Mouse (Mus musculus) limb, embryonic 12.5 days (tissue): ENCODE results near the gene Rabl2. TPM values are rescaled to one million over a fixed set of nuclear protein-coding genes. Genes with fewer than 3 reads are reported as not detected.
A peak's percentile ranks its signal among the peaks of the same experiment; 100 is the strongest.

Experiments used
- ATAC-seq: fragments of 200-750 bp; cut with Nextera tagmentation; 2 replicates; pipeline ENCODE4 v1.8.0; 2017; ENCODE audit warnings: low read depth, moderate TSS enrichment; ENCODE audit not compliant: insufficient number of reproducible peaks, insufficient read depth, low FRiP score, low TSS enrichment
- H3K27ac ChIP-seq: fragments of 300-500 bp; sonication (generic); 2 replicates; pipeline ENCODE4 v1.5.1; 2016; ENCODE audit warnings: mild to moderate bottlenecking, moderate library complexity
- H3K27me3 ChIP-seq: fragments of 300-500 bp; sonication (generic); 2 replicates; pipeline ENCODE4 v1.6.1; 2016; ENCODE audit warnings: mild to moderate bottlenecking, moderate library complexity
- H3K36me3 ChIP-seq: fragments of 300-500 bp; sonication (generic); 2 replicates; pipeline ENCODE4 v1.6.1; 2016; ENCODE audit warnings: mild to moderate bottlenecking, moderate library complexity
- H3K4me1 ChIP-seq: fragments of 300-500 bp; sonication (generic); replicated peaks from 2 replicates; pipeline ENCODE4 v1.6.1; 2016
- H3K4me2 ChIP-seq: fragments of 300-500 bp; sonication (generic); 2 replicates; pipeline ENCODE4 v1.6.1; 2016; ENCODE audit warnings: mild to moderate bottlenecking, moderate library complexity
- H3K4me3 ChIP-seq: fragments of 300-500 bp; sonication (generic); replicated peaks from 2 replicates; pipeline ENCODE4 v1.5.1; 2016; ENCODE audit warnings: mild to moderate bottlenecking
- H3K9ac ChIP-seq: fragments of 300-500 bp; sonication (generic); replicated peaks from 2 replicates; pipeline ENCODE4 v1.6.1; 2016; ENCODE audit warnings: mild to moderate bottlenecking, moderate library complexity
- H3K9me3 ChIP-seq: fragments of 300-500 bp; sonication (generic); 2 replicates; pipeline ENCODE4 v1.6.1; 2016; ENCODE audit warnings: mild to moderate bottlenecking, moderate library complexity
- WGBS: fragments of 180-500 bp; shearing (Covaris S2); methylation state at CpG from one replicate; pipeline ENCODE4 v1.1.7; 2016; 5-methylcytosine and 5-hydroxymethylcytosine counted together
- polyA plus RNA-seq: library from polyadenylated mRNA; unstranded; fragments of >200 nt; fragmentation: Nextera tagmentation; extraction: Ambion mirVana; gene quantifications from 2 replicates; pipeline ENCODE4 v1.2.1, GENCODE M21; 2016

Gene Rabl2
- polyA plus RNA-seq, 1 experiment from 2014 or later, result 48.9 TPM

DNA sequence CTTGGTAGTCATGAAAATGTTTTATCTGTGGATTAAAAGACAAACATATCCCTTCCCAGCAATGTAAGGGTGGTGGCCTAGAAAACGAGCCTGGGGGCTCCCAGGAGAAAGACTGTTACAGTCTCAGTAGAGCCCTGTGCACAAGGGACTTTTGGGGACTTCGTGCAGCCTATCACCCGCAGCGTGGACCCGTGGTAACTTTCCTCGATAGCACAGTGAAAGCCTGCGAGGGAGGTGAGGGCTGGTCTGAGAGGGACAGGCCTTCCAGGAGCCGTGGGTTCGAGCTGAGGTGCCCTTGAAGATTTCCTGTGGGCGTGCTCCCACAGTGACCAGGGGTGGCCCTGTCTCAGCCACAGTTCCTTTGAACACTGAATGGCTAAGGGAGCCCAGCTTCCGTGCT lies 6.1 kb downstream of the Rabl2 start:
- Histone ChIP-seq H3K4me2 (no peak overlapping the region), H3K27me3 (no peaks in the 10 kb centered on the region), H3K4me3 (no peak overlapping the region), H3K9ac (no peak overlapping the region), H3K9me3 (no peaks in the 10 kb centered on the region), H3K27ac (no peak overlapping the region), H3K4me1 (0 out of 2 replicates have a peak, but pooled peaks cover under 1% of the 10 kb centered on the region), H3K36me3 (peaks cover 54% of the 10 kb centered on the region)
- WGBS, result 89% methylated on average over 11 of the region's 11 CpGs
- ATAC-seq, result no peak

- Histone ChIP-seq H3K4me3 (no peak overlapping the region), H3K27me3 (no peaks in the 10 kb centered on the region), H3K36me3 (peaks cover 54% of the 10 kb centered on the region), H3K9me3 (no peaks in the 10 kb centered on the region), H3K27ac (no peak overlapping the region), H3K4me2 (no peak overlapping the region), H3K9ac (no peak overlapping the region), H3K4me1 (no peaks in the 10 kb centered on the region)
- 89% methylated on average over 5 of the region's 5 CpGs for WGBS
- ATAC-seq, result no peak
Observed at GRCm38 (mm10) chr15:89585101-89585500, 6.6 kb downstream of the Rabl2 start.

- ATAC-seq, result no peak
- no peak overlapping the region for H3K27ac ChIP-seq
- H3K4me3 ChIP-seq, result no peak overlapping the region
- no peak overlapping the region for H3K4me2 ChIP-seq
- no peaks in the 10 kb centered on the region for H3K4me1 ChIP-seq
- WGBS, result 85% methylated on average over 7 of the region's 7 CpGs
- H3K27me3 ChIP-seq, result no peaks in the 10 kb centered on the region
- H3K9me3 ChIP-seq, result no peaks in the 10 kb centered on the region
- H3K9ac ChIP-seq, result no peak overlapping the region
- peaks cover 41% of the 10 kb centered on the region for H3K36me3 ChIP-seq
Observed at GRCm38 (mm10) chr15:89582494-89582893, 9.2 kb downstream of the Rabl2 start.

- H3K9me3 ChIP-seq, result no peaks in the 10 kb centered on the region
- H3K27ac ChIP-seq, result no peak overlapping the region
- no peak overlapping the region for H3K4me3 ChIP-seq
- no peaks in the 10 kb centered on the region for H3K36me3 ChIP-seq
- 75% methylated on average over 8 of the region's 8 CpGs for WGBS
- no peaks in the 10 kb centered on the region for H3K27me3 ChIP-seq
- no peak for ATAC-seq
- no peak overlapping the region for H3K9ac ChIP-seq
- H3K4me1 ChIP-seq, result no peaks in the 10 kb centered on the region
- H3K4me2 ChIP-seq, result no peak overlapping the region
Observed at GRCm38 (mm10) chr15:89572147-89572546, 19.6 kb downstream of the Rabl2 start.

- Histone ChIP-seq H3K4me2 (no peak within 1 kb of the TSS), H3K27me3 (0 out of 2 replicates have a peak, but pooled peaks cover 5% of the 10 kb centered on the region), H3K4me1 (no peaks in the 10 kb centered on the region), H3K9me3 (no peaks in the 10 kb centered on the region), H3K9ac (no peak within 1 kb of the TSS), H3K4me3 (no peak within 1 kb of the TSS), H3K36me3 (no peaks in the 10 kb centered on the region), H3K27ac (no peak within 1 kb of the TSS)
- no peak for ATAC-seq
- WGBS, result 82% methylated on average over 6 of the region's 6 CpGs
Observed at GRCm38 (mm10) chr15:89568114-89568513, 23.6 kb downstream of the Rabl2 start, which contains the start of gene Acr. Gene Acr, plus strand, starts transcription at chr15:89568326.

- WGBS, result 39% methylated on average over 10 of the region's 10 CpGs
- H3K4me3 ChIP-seq, result no peak overlapping the region
- no peak overlapping the region for H3K9ac ChIP-seq
- no peaks in the 10 kb centered on the region for H3K36me3 ChIP-seq
- ATAC-seq, result no peak
- H3K4me2 ChIP-seq, result no peak overlapping the region
- H3K27ac ChIP-seq, result no peak overlapping the region
- no peaks in the 10 kb centered on the region for H3K9me3 ChIP-seq
- peaks cover 56% of the 10 kb centered on the region for H3K27me3 ChIP-seq
- peaks cover 25% of the 10 kb centered on the region for H3K4me1 ChIP-seq
Observed at GRCm38 (mm10) chr15:89559202-89559731, 32.5 kb downstream of the Rabl2 start.

- Histone ChIP-seq H3K9ac (peak overlapping the region; percentile 42; the same call in 1 of the 2 replicates), H3K4me3 (peak overlapping the region; percentile 34), H3K27me3 (peaks cover 56% of the 10 kb centered on the region), H3K27ac (no peak overlapping the region), H3K9me3 (no peaks in the 10 kb centered on the region), H3K4me1 (peaks cover 25% of the 10 kb centered on the region), H3K4me2 (peak overlapping the region; percentile 56), H3K36me3 (no peaks in the 10 kb centered on the region)
- WGBS, result 2% methylated on average over 34 of the region's 34 CpGs
- no peak for ATAC-seq
Observed at GRCm38 (mm10) chr15:89557996-89558390, 33.7 kb downstream of the Rabl2 start.

- Histone ChIP-seq H3K36me3 (peaks cover 6% of the 10 kb centered on the region), H3K4me2 (peak overlapping the region; percentile 56), H3K9me3 (no peaks in the 10 kb centered on the region), H3K4me3 (peak overlapping the region; percentile 34), H3K27me3 (peaks cover 56% of the 10 kb centered on the region), H3K27ac (no peak overlapping the region), H3K4me1 (peaks cover 25% of the 10 kb centered on the region), H3K9ac (peak overlapping the region; percentile 42; the same call in 1 of the 2 replicates)
- WGBS, result 7% methylated on average over 40 of the region's 40 CpGs
- no peak for ATAC-seq
Observed at GRCm38 (mm10) chr15:89557179-89557995, 34.3 kb downstream of the Rabl2 start.

DNA sequence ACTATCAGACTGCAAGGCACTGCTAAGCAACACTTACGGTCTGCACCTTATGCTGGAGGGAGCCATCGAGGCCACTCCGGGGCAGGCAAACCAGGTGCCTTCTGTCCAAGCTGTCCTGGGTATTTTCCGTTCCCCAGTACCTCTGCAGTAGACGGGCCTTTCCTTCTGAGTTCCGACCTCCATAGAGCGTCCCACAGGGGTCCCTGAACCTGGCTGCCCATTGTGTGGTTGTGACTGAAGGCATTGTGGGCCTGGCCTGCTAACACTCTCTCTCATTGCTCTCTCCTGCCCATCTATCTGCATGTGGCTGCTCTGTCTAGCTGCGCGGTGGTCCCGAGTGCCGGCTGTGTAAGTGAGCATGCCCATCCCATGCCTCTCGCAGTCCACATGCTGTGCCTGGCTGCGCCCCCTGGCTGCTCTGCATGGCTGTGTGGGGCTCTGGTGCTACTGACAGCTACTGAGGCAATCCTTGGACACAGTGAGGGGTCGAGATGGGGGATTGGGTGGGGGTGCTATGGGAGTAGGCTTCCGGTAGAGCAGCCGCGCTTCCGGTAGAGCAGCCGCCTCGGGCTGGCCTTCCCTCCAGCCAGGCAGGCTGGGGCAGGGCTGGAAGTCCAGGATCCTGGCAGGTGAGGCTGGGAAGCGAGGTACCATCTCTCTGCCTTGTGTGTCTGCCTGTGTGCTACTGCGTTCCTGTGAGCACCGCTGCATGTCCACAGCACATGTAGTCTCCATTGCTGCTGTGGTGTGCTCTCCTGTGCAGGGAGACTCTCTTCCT lies 35.1 kb downstream of the Rabl2 start:
- no peak; the same call in 1 of the 2 replicates for ATAC-seq
- H3K36me3 ChIP-seq, result peaks cover 13% of the 10 kb centered on the region
- H3K4me2 ChIP-seq, result peak overlapping the region; percentile 56
- no peaks in the 10 kb centered on the region for H3K9me3 ChIP-seq
- H3K27ac ChIP-seq, result no peak overlapping the region
- H3K4me1 ChIP-seq, result peaks cover 25% of the 10 kb centered on the region
- H3K9ac ChIP-seq, result no peak overlapping the region
- 0 out of 2 replicates have a peak overlapping the region, but pooled peaks have one; percentile 15 for H3K4me3 ChIP-seq
- WGBS, result 26% methylated on average over 23 of the region's 23 CpGs
- peaks cover 56% of the 10 kb centered on the region for H3K27me3 ChIP-seq

DNA sequence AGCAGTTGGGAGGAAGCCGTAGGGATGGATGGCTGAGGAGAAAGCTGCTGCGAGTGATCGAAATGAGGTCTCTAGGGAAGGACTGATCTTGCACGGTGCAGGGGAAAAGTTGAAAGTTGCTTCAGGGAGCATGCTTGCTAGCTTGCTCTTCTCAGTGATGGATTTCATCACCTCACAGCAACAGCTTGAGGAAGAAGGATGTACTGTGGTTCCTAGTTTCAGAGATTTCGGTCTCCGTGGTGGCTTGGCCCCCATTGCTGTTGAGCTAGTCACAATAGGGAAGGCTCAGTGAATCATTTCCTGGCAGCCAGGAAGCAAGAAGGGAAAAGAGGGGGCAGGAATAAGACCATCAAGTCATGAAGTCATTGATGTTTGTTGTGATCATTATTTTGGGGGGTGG lies 36.1 kb downstream of the Rabl2 start:
- ATAC-seq, result no peak
- peaks cover 56% of the 10 kb centered on the region for H3K27me3 ChIP-seq
- H3K9ac ChIP-seq, result no peak overlapping the region

DNA sequence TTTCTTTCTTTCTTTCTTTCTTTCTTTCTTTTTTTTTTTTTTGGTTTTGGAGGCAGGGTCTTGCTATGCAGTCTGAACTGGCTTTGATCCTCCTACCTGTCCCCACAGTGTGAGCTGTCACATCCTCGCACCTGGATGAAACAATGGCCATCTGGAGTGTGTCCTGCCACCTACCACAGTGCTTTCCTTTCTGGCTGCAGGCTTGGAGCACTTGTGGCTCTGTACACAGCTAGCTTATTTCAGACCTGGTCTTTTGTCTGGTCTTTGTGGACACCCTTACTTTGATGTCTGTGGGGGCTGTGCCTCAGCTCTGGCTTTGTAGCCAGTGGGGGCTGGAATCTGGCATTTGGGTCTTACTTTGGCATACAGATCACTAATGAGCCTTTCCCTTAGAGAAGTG lies 40.0 kb downstream of the Rabl2 start:
- Histone ChIP-seq H3K36me3 (peaks cover 32% of the 10 kb centered on the region), H3K4me3 (no peak overlapping the region), H3K4me2 (no peak overlapping the region), H3K4me1 (peaks cover 18% of the 10 kb centered on the region), H3K27ac (no peak overlapping the region), H3K27me3 (peaks cover 55% of the 10 kb centered on the region), H3K9ac (no peak overlapping the region), H3K9me3 (no peaks in the 10 kb centered on the region)
- ATAC-seq, result no peak
- 84% methylated on average over 1 of the region's 1 CpGs for WGBS

More for the DNA sequence above, 36.1 kb downstream of the Rabl2 start:
- no peak overlapping the region for H3K4me3 ChIP-seq
- 86% methylated on average over 6 of the region's 6 CpGs for WGBS
- peaks cover 25% of the 10 kb centered on the region for H3K4me1 ChIP-seq
- no peaks in the 10 kb centered on the region for H3K9me3 ChIP-seq
- H3K27ac ChIP-seq, result no peak overlapping the region
- H3K36me3 ChIP-seq, result peaks cover 13% of the 10 kb centered on the region
- H3K4me2 ChIP-seq, result no peak overlapping the region
